Mouse (Mus musculus) E14TG2a.4 (cell line): ENCODE data around the gene Pdcd6ip.

Experiments used
- H3K27me3 ChIP-seq: 2 replicates; pipeline ENCODE4 v1.6.1; 2014; ENCODE audit warnings: low read length, control low read depth; ENCODE audit not compliant: insufficient read depth
- H3K36me3 ChIP-seq: 2 replicates; pipeline ENCODE4 v1.6.1; 2014; ENCODE audit warnings: low read length, control low read depth; ENCODE audit not compliant: insufficient read depth
- H3K4me1 ChIP-seq: replicated peaks from 2 replicates; pipeline ENCODE4 v1.6.1; 2014; ENCODE audit warnings: low read depth, low read length, control low read depth
- H3K4me3 ChIP-seq: replicated peaks from 2 replicates; pipeline ENCODE4 v1.5.1; 2014; ENCODE audit warnings: mild to moderate bottlenecking, low read length
- H3K9me3 ChIP-seq: 2 replicates; pipeline ENCODE4 v1.6.1; 2014; ENCODE audit warnings: low read length, control low read depth
- CTCF ChIP-seq: conservative IDR thresholded peaks from 2 replicates; pipeline ENCODE4 v1.5.1; 2014; ENCODE audit warnings: low read length
- NANOG ChIP-seq: IDR thresholded peaks from 2 replicates; pipeline ENCODE4 v1.6.1; 2014; ENCODE audit warnings: borderline replicate concordance, low read length, mixed read lengths
- POU5F1 ChIP-seq: IDR thresholded peaks from 2 replicates; pipeline ENCODE4 v1.6.1; 2014; ENCODE audit warnings: low read length, borderline replicate concordance

Pdcd6ip gene

GRCm38 (mm10) chr9:113707481-113708360, at the start of gene Pdcd6ip:
Pdcd6ip (minus strand) TSS chr9:113708259.
- H3K9me3 ChIP-seq, result no peaks in the 10 kb centered on the region
- 0 out of 2 replicates have a peak, but pooled peaks cover 3% of the 10 kb centered on the region for H3K27me3 ChIP-seq
- H3K4me3 ChIP-seq, result peak within 1 kb of the TSS; percentile 91
- peaks cover 6% of the 10 kb centered on the region; the same call in 1 of the 2 replicates for H3K36me3 ChIP-seq
- TF ChIP-seq CTCF, result no peak
- no peak for TF ChIP-seq NANOG
- TF ChIP-seq POU5F1, result no peak
- peaks cover 36% of the 10 kb centered on the region for H3K4me1 ChIP-seq

- Histone ChIP-seq H3K4me1 (peaks cover 39% of the 10 kb centered on the region), H3K4me3 (0 out of 2 replicates have a peak overlapping the region, but pooled peaks have one; percentile 37), H3K27me3 (no peaks in the 10 kb centered on the region), H3K36me3 (0 out of 2 replicates have a peak, but pooled peaks cover 3% of the 10 kb centered on the region), H3K9me3 (peaks cover 3% of the 10 kb centered on the region; the same call in 1 of the 2 replicates)
- TF ChIP-seq CTCF (no peak), POU5F1 (no peak), NANOG (no peak)
Observed at GRCm38 (mm10) chr9:113755888-113756719, 48.0 kb upstream of the Pdcd6ip start.

- Histone ChIP-seq H3K9me3 (no peaks in the 10 kb centered on the region), H3K4me3 (no peak overlapping the region), H3K4me1 (no peaks in the 10 kb centered on the region), H3K27me3 (no peaks in the 10 kb centered on the region), H3K36me3 (peaks cover 18% of the 10 kb centered on the region)
- no peak for TF ChIP-seq CTCF
- TF ChIP-seq POU5F1, result no peak
- TF ChIP-seq NANOG, result no peak
Observed at GRCm38 (mm10) chr9:113749356-113749755, 41.3 kb upstream of the Pdcd6ip start.

GRCm38 (mm10) chr9:113743291-113743690, 35.2 kb upstream of the Pdcd6ip start:
- Histone ChIP-seq H3K27me3 (peaks cover 8% of the 10 kb centered on the region), H3K4me3 (no peak overlapping the region), H3K36me3 (peaks cover 7% of the 10 kb centered on the region), H3K9me3 (no peaks in the 10 kb centered on the region), H3K4me1 (peaks cover 22% of the 10 kb centered on the region)
- TF ChIP-seq POU5F1, result no peak
- no peak for TF ChIP-seq NANOG
- TF ChIP-seq CTCF, result no peak

GRCm38 (mm10) chr9:113742361-113742794, 34.3 kb upstream of the Pdcd6ip start:
- Histone ChIP-seq H3K4me3 (peak overlapping the region; percentile 98), H3K9me3 (no peaks in the 10 kb centered on the region), H3K27me3 (peaks cover 8% of the 10 kb centered on the region), H3K4me1 (peaks cover 22% of the 10 kb centered on the region), H3K36me3 (no peaks in the 10 kb centered on the region)
- no peak for TF ChIP-seq POU5F1
- TF ChIP-seq CTCF, result no peak
- TF ChIP-seq NANOG, result no peak

- Histone ChIP-seq H3K4me3 (peak overlapping the region; percentile 98), H3K27me3 (peaks cover 8% of the 10 kb centered on the region), H3K4me1 (peaks cover 22% of the 10 kb centered on the region), H3K36me3 (no peaks in the 10 kb centered on the region), H3K9me3 (no peaks in the 10 kb centered on the region)
- TF ChIP-seq NANOG, result no peak
- no peak for TF ChIP-seq CTCF
- TF ChIP-seq POU5F1, result no peak
Observed at GRCm38 (mm10) chr9:113741637-113742137, 33.6 kb upstream of the Pdcd6ip start.

- H3K9me3 ChIP-seq, result no peaks in the 10 kb centered on the region
- peaks cover 22% of the 10 kb centered on the region for H3K4me1 ChIP-seq
- TF ChIP-seq NANOG (no peak), CTCF (no peak), POU5F1 (no peak)
- peak within 1 kb of the TSS; percentile 98 for H3K4me3 ChIP-seq
- H3K27me3 ChIP-seq, result peaks cover 8% of the 10 kb centered on the region
- H3K36me3 ChIP-seq, result no peaks in the 10 kb centered on the region
Observed at GRCm38 (mm10) chr9:113741108-113741636, 33.1 kb upstream of the Pdcd6ip start, which contains the start of gene Clasp2. Clasp2 (plus strand) TSS chr9:113741473.

- Histone ChIP-seq H3K4me1 (peaks cover 22% of the 10 kb centered on the region), H3K9me3 (no peaks in the 10 kb centered on the region), H3K27me3 (peaks cover 10% of the 10 kb centered on the region), H3K4me3 (no peak overlapping the region), H3K36me3 (no peaks in the 10 kb centered on the region)
- no peak for TF ChIP-seq CTCF
- TF ChIP-seq NANOG, result no peak
- no peak for TF ChIP-seq POU5F1
Observed at GRCm38 (mm10) chr9:113738941-113739340, 30.9 kb upstream of the Pdcd6ip start.
